Mouse (Mus musculus) kidney, adult 2 months (tissue): ENCODE measurements around the gene Dync1li2.

Source experiments
- CTCF ChIP-seq: fragments of 200-500 bp; conservative IDR thresholded peaks from 2 replicates; pipeline ENCODE4 v1.5.1; 2011; ENCODE audit warnings: low read depth, mild to moderate bottlenecking, control low read depth, low read length, moderate library complexity, mixed read lengths; ENCODE audit not compliant: insufficient read depth, insufficient read length
- POLR2A ChIP-seq: fragments of 200-500 bp; IDR thresholded peaks from one replicate; pipeline ENCODE4 v1.6.1; 2011; ENCODE audit warnings: low read depth, low read length, control low read depth

GRCm38 (mm10) chr8:104443125-104443679 is 355 bp upstream of the Dync1li2 start:
- no peak for TF ChIP-seq CTCF
- TF ChIP-seq POLR2A = no peak
